23 mouse cellular contexts compared by ENCODE assay signal in the genomic region with DNA sequence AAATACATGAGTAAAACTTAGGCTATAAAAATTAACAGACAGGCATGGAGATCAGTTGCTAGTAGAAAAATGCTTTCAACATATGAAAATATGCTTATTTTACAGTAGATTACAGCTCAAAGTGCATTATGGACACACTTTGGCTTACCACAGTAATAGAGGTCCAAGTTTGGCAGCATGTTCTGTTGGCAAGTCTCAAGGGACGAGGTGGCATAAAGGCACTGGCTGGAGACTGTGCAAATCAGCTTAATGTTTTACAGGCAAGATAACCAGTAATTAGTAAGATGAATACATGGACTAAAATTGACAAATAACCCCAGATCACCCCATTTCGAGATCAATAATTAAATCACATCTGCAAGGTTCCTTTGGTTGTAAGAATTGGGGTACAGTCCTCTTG.
"Had no signal": no experiment of that assay in that cellular context is flagged by ENCODE, and none has a peak within 500 bp of the region (broad histone marks: within the 10 kb centered on the region; RNA-seq: fewer than 3 reads in every experiment).

No protein-coding gene starts in this region.

- H3K27me3 ChIP-seq: heart, embryonic 13.5 days; heart, embryonic 15.5 days; hindbrain, embryonic 13.5 days; hindbrain, embryonic 15.5 days; limb, embryonic 13.5 days; limb, embryonic 15.5 days; liver, embryonic 12.5 days had no signal

- H3K9ac ChIP-seq: heart, embryonic 13.5 days; heart, embryonic 15.5 days; hindbrain, embryonic 13.5 days; hindbrain, embryonic 15.5 days; limb, embryonic 13.5 days; limb, embryonic 15.5 days; liver, embryonic 12.5 days; liver, embryonic 14.5 days had no signal

- H3K4me1 ChIP-seq: heart, embryonic 13.5 days; heart, embryonic 15.5 days; hindbrain, embryonic 13.5 days; hindbrain, embryonic 15.5 days; limb, embryonic 13.5 days; limb, embryonic 15.5 days; liver, embryonic 12.5 days had no signal

- H3K4me3 ChIP-seq: heart, adult 2 months; heart, embryonic 13.5 days; heart, embryonic 15.5 days; hindbrain, embryonic 13.5 days; hindbrain, embryonic 15.5 days; limb, embryonic 13.5 days; limb, embryonic 15.5 days; liver, embryonic 12.5 days had no signal

- H3K36me3 ChIP-seq: heart, embryonic 13.5 days; heart, embryonic 15.5 days; hindbrain, embryonic 13.5 days; hindbrain, embryonic 15.5 days; limb, embryonic 13.5 days; limb, embryonic 15.5 days; liver, embryonic 12.5 days had no signal

- H3K9me3 ChIP-seq: heart, embryonic 13.5 days; hindbrain, embryonic 13.5 days; hindbrain, embryonic 15.5 days; limb, embryonic 13.5 days; limb, embryonic 15.5 days; liver, embryonic 12.5 days had no signal

- ATAC-seq: hindbrain, postnatal 0 days; intestine, embryonic 16.5 days; liver, embryonic 12.5 days had no signal

- H3K4me2 ChIP-seq: heart, embryonic 11.5 days; heart, embryonic 13.5 days; heart, embryonic 15.5 days; hindbrain, embryonic 13.5 days; hindbrain, embryonic 15.5 days; limb, embryonic 13.5 days; limb, embryonic 15.5 days; liver, embryonic 12.5 days had no signal

- H3K27ac ChIP-seq: heart, adult 2 months; heart, embryonic 13.5 days; heart, embryonic 15.5 days; hindbrain, embryonic 13.5 days; hindbrain, embryonic 15.5 days; hindbrain, postnatal 0 days; limb, embryonic 13.5 days; limb, embryonic 15.5 days; liver, embryonic 12.5 days; liver, embryonic 14.5 days had no signal

- DNase-seq: gastrocnemius, postnatal 14 days; gastrocnemius, postnatal 36 days; heart, adult 11 months; heart, adult 2 months; heart, postnatal 14 days; heart, postnatal 36 days; kidney, adult 11 months; kidney, postnatal 10 days; layer of hippocampus, adult 9-11 months; layer of hippocampus, postnatal 36 days; left cerebral cortex, postnatal 4 days; lung, adult 18-20 months had no signal
